32 mouse cellular contexts compared by ENCODE assay signal in genomic region chr12:46298926-46299325, GRCm38 (mm10).
"Had no signal": no experiment of that assay in that cellular context is flagged by ENCODE, and none has a peak within 500 bp of the region (broad histone marks: within the 10 kb centered on the region; RNA-seq: fewer than 3 reads in every experiment).

No protein-coding gene starts in this region.

- ATAC-seq: liver, embryonic 12.5 days; liver, postnatal 0 days; lung, postnatal 0 days; midbrain, embryonic 13.5 days; midbrain, embryonic 15.5 days; midbrain, embryonic 16.5 days had no signal

- DNase-seq: left cerebral cortex, postnatal 4 days; liver; liver, embryonic 13.5 days; liver, postnatal 0 days; lung, adult 18-20 months; lung, adult 2 months; lung, embryonic 14.5 days; lung, postnatal 10 days; lung, postnatal 14 days; lung, postnatal 36 days; lung, postnatal 4 days; midbrain, embryonic 14.5 days had no signal

- H3K9me3 ChIP-seq: limb, embryonic 10.5 days; limb, embryonic 12.5 days; limb, embryonic 13.5 days; limb, embryonic 15.5 days; liver, embryonic 12.5 days; liver, embryonic 13.5 days; liver, embryonic 15.5 days; lung, embryonic 15.5 days; midbrain, embryonic 10.5 days; midbrain, embryonic 12.5 days; midbrain, embryonic 13.5 days; midbrain, embryonic 15.5 days; neural tube, embryonic 12.5 days had no signal

- H3K9ac ChIP-seq: limb, embryonic 12.5 days; limb, embryonic 13.5 days; limb, embryonic 15.5 days; liver, embryonic 12.5 days; liver, embryonic 13.5 days; liver, embryonic 14.5 days; liver, embryonic 15.5 days; liver, postnatal 0 days; lung, embryonic 14.5 days; lung, embryonic 15.5 days; midbrain, embryonic 12.5 days; midbrain, embryonic 13.5 days; midbrain, embryonic 15.5 days; neural tube, embryonic 12.5 days had no signal

- H3K4me1 ChIP-seq: limb, embryonic 10.5 days; limb, embryonic 12.5 days; limb, embryonic 13.5 days; limb, embryonic 15.5 days; liver, embryonic 12.5 days; liver, embryonic 13.5 days; liver, embryonic 15.5 days; lung, embryonic 15.5 days; megakaryocyte, embryonic 14.5 days; midbrain, embryonic 10.5 days; midbrain, embryonic 12.5 days; midbrain, embryonic 15.5 days; neural tube, embryonic 12.5 days had no signal

- H3K27ac ChIP-seq: limb, embryonic 10.5 days; limb, embryonic 12.5 days; limb, embryonic 13.5 days; limb, embryonic 15.5 days; liver, embryonic 12.5 days; liver, embryonic 13.5 days; liver, embryonic 14.5 days; liver, embryonic 15.5 days; lung, embryonic 15.5 days; macrophage; midbrain, embryonic 10.5 days; midbrain, embryonic 12.5 days; midbrain, embryonic 13.5 days; midbrain, embryonic 15.5 days; neural tube, embryonic 12.5 days had no signal

- H3K4me2 ChIP-seq: limb, embryonic 12.5 days; limb, embryonic 13.5 days; limb, embryonic 15.5 days; liver, embryonic 11.5 days; liver, embryonic 12.5 days; liver, embryonic 13.5 days; liver, embryonic 15.5 days; lung, embryonic 14.5 days; lung, embryonic 15.5 days; midbrain, embryonic 11.5 days; midbrain, embryonic 12.5 days; midbrain, embryonic 13.5 days; midbrain, embryonic 15.5 days; neural tube, embryonic 12.5 days had no signal

- H3K36me3 ChIP-seq: limb, embryonic 10.5 days; limb, embryonic 12.5 days; limb, embryonic 13.5 days; limb, embryonic 15.5 days; liver, embryonic 12.5 days; liver, embryonic 13.5 days; liver, embryonic 15.5 days; lung, embryonic 15.5 days; midbrain, embryonic 10.5 days; midbrain, embryonic 12.5 days; midbrain, embryonic 13.5 days; midbrain, embryonic 15.5 days; neural tube, embryonic 12.5 days had no signal

- H3K4me3 ChIP-seq: limb, embryonic 10.5 days; limb, embryonic 12.5 days; limb, embryonic 13.5 days; limb, embryonic 15.5 days; liver, embryonic 12.5 days; liver, embryonic 13.5 days; liver, embryonic 15.5 days; lung, embryonic 15.5 days; megakaryocyte, embryonic 14.5 days; midbrain, embryonic 10.5 days; midbrain, embryonic 12.5 days; midbrain, embryonic 13.5 days; midbrain, embryonic 15.5 days; myocyte; neural tube, embryonic 12.5 days had no signal

- H3K27me3 ChIP-seq: limb, embryonic 12.5 days; limb, embryonic 13.5 days; limb, embryonic 15.5 days; liver, embryonic 12.5 days; liver, embryonic 13.5 days; liver, embryonic 15.5 days; lung, embryonic 15.5 days; megakaryocyte, embryonic 14.5 days; midbrain, embryonic 12.5 days; midbrain, embryonic 13.5 days; midbrain, embryonic 15.5 days; neural tube, embryonic 12.5 days had no signal
